Mouse (Mus musculus): ENCODE measurements around the gene Heatr9. TPM values are rescaled to one million over a fixed set of nuclear protein-coding genes. Genes with fewer than 3 reads are reported as not detected.
A peak's percentile ranks its signal among the peaks of the same experiment; 100 is the strongest.

The Heatr9 gene
- total and polyA plus RNA-seq, 3 experiments: not detected

DNA sequence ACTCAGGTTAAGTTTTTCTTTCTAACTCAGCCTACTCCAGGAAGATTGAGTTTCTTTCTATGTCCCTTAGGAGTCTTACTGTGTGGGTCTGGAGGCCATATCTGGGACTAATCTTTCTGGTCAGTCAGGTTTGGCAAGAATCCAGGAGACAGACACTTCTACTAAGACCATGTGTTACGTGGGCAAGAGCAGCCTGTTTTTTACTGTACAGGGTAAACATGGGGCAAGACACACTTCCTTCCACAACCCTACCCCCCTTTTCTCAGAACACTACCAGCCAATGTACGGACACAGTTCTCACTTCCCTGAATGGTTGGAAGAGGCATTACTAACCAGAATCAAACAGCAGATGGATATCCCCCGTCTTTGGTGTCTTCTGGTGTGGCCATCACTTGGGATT lies 22.2 kb upstream of the Heatr9 start:
- H3K27ac ChIP-seq (ENCODE audit: control insufficient read depth, low read depth, low read length): no peak overlapping the region
- H3K9ac ChIP-seq (ENCODE audit: control insufficient read depth, low read depth, low read length, poor library complexity, severe bottlenecking): no peak overlapping the region
- H3K27me3 ChIP-seq (ENCODE audit: control insufficient read depth in 1 of 2, insufficient read depth in 2 of 2, low read length in 2 of 2): no peaks in the 10 kb centered on the region; a peak in 1 of 4 replicates
- TF ChIP-seq MAFK (IDR thresholded peaks at IDR 0.05; ENCODE audit: borderline replicate concordance, low read depth, low read length) (no peak), ZKSCAN1 (IDR thresholded peaks at IDR 0.05; ENCODE audit: low read depth, low read length) (no peak), JUND (IDR thresholded peaks at IDR 0.05; ENCODE audit: low read depth, low read length) (no peak), CHD1 (IDR thresholded peaks at IDR 0.05; ENCODE audit: low read depth, low read length) (no peak), CHD2 (IDR thresholded peaks at IDR 0.05; ENCODE audit: low read length) (no peak), POLR2AphosphoS5 (IDR thresholded peaks at IDR 0.05; ENCODE audit: borderline replicate concordance, low read depth, low read length) (no peak), TCF12 (IDR thresholded peaks at IDR 0.05; ENCODE audit: low read depth, low read length) (no peak), RCOR1 (IDR thresholded peaks at IDR 0.05; ENCODE audit: low read depth, low read length) (no peak), ZNF384 (IDR thresholded peaks at IDR 0.05; ENCODE audit: low read depth, low read length) (no peak), USF1 (IDR thresholded peaks at IDR 0.05; ENCODE audit: low read depth, low read length) (no peak), ZMIZ1 (IDR thresholded peaks at IDR 0.05; ENCODE audit: low read depth, low read length) (no peak), MAX (IDR thresholded peaks at IDR 0.05; ENCODE audit: low read length) (no peak), POLR2A (IDR thresholded peaks at IDR 0.05; ENCODE audit: control insufficient read depth in 1 of 2, insufficient read depth in 1 of 2, low read depth in 1 of 2, low read length in 2 of 2, poor library complexity in 1 of 2) (no peak), TBP (IDR thresholded peaks at IDR 0.05; ENCODE audit: low read depth, low read length) (no peak)
- peaks cover 0 to under 1% of the 10 kb centered on the region in 2 experiments; a peak in 1 of 4 replicates for H3K4me1 ChIP-seq (ENCODE audit: control insufficient read depth in 1 of 2, insufficient read depth in 2 of 2, low read length in 2 of 2)
- no peak for DNase-seq (ENCODE audit: low read depth, low spot score)
- no peaks in the 10 kb centered on the region for H3K9me3 ChIP-seq (replicated peaks; ENCODE audit: insufficient read depth, low read length)
- no peak overlapping the region for H3K4me3 ChIP-seq (ENCODE audit: control insufficient read depth in 1 of 2, insufficient read depth in 1 of 2, low read depth in 2 of 2, low read length in 2 of 2)
- H3K79me2 ChIP-seq (ENCODE audit: control insufficient read depth, insufficient read depth, low read length, poor library complexity): no peaks in the 10 kb centered on the region
- H3K36me3 ChIP-seq (ENCODE audit: control insufficient read depth in 1 of 2, insufficient read depth in 2 of 2, low read length in 2 of 2): no peaks in the 10 kb centered on the region; a peak in 1 of 4 replicates

DNA sequence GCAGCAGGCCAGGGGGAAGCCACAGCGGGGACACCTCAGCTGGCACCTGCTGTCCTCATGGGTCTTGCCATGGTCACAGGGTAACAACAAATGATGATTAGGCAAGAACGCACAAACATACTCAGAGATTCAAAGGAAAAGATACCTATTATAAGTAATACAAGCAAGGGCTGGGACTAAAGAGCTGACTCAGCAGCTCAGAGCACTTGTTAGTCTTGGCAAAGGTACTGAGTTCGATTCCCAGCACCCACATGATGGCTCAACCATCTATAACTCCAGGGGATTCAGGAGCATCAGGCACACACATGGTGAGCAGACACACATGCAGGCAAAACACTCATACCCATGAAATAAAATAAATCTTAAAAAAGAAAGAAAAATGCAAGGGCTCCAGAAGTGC lies 19.4 kb upstream of the Heatr9 start:
- Histone ChIP-seq H3K9me3 (replicated peaks; ENCODE audit: insufficient read depth, low read length) (no peaks in the 10 kb centered on the region), H3K27me3 (ENCODE audit: control insufficient read depth in 1 of 2, insufficient read depth in 2 of 2, low read length in 2 of 2) (no peaks in the 10 kb centered on the region; a peak in 1 of 4 replicates), H3K4me1 (ENCODE audit: control insufficient read depth in 1 of 2, insufficient read depth in 2 of 2, low read length in 2 of 2) (0 out of 4 replicates have a peak, but pooled peaks cover 0 to 3% of the 10 kb centered on the region in 2 experiments), H3K79me2 (ENCODE audit: control insufficient read depth, insufficient read depth, low read length, poor library complexity) (no peaks in the 10 kb centered on the region), H3K4me3 (ENCODE audit: control insufficient read depth in 1 of 2, insufficient read depth in 1 of 2, low read depth in 2 of 2, low read length in 2 of 2) (no peak overlapping the region), H3K36me3 (ENCODE audit: control insufficient read depth in 1 of 2, insufficient read depth in 2 of 2, low read length in 2 of 2) (no peaks in the 10 kb centered on the region), H3K9ac (ENCODE audit: control insufficient read depth, low read depth, low read length, poor library complexity, severe bottlenecking) (no peak overlapping the region), H3K27ac (ENCODE audit: control insufficient read depth, low read depth, low read length) (no peak overlapping the region)
- no peak for DNase-seq (ENCODE audit: low read depth, low spot score)
- TF ChIP-seq POLR2AphosphoS2 (IDR thresholded peaks at IDR 0.05; ENCODE audit: low read length): no peak
- TF ChIP-seq MAFK (IDR thresholded peaks at IDR 0.05; ENCODE audit: borderline replicate concordance, low read depth, low read length): peak; percentile 60; the same call in 1 of the 2 replicates

DNA sequence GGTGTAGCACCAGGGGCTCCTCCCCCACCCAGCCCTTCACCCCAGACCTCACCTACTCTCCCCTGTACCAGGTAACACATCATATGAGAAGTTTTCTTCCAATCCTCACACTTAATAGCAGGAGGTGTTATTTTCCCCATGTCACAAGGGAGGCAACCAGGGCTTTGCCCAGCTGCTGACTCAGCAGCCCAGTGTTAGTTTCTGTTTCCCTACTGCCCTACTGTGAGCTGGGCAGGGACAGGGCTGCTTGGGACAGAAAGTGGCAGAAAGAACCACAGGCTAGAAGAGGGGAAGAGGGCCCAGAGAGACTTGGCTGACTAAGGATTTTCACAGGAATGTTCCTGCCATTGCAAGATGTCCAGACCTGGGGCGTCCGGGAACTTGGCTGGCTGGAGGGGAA lies 19.0 kb upstream of the Heatr9 start:
- no peak overlapping the region for H3K27ac ChIP-seq (ENCODE audit: control insufficient read depth, low read depth, low read length)
- no peaks in the 10 kb centered on the region for H3K79me2 ChIP-seq (ENCODE audit: control insufficient read depth, insufficient read depth, low read length, poor library complexity)
- peak; percentile 71; the same call in 1 of the 2 replicates for TF ChIP-seq MAFK (IDR thresholded peaks at IDR 0.05; ENCODE audit: borderline replicate concordance, low read depth, low read length)
- TF ChIP-seq ZKSCAN1 (IDR thresholded peaks at IDR 0.05; ENCODE audit: low read depth, low read length): 0 out of 2 replicates have a peak, but pooled peaks have one; percentile 5
- TF ChIP-seq MYC (IDR thresholded peaks at IDR 0.05; ENCODE audit: low read depth, low read length): no peak
- H3K4me1 ChIP-seq (ENCODE audit: control insufficient read depth in 1 of 2, insufficient read depth in 2 of 2, low read length in 2 of 2): 0 out of 4 replicates have a peak, but pooled peaks cover 0 to 3% of the 10 kb centered on the region in 2 experiments
- H3K4me3 ChIP-seq (ENCODE audit: control insufficient read depth in 1 of 2, insufficient read depth in 1 of 2, low read depth in 2 of 2, low read length in 2 of 2): no peak overlapping the region
- H3K9me3 ChIP-seq (replicated peaks; ENCODE audit: insufficient read depth, low read length): no peaks in the 10 kb centered on the region
- H3K27me3 ChIP-seq (ENCODE audit: control insufficient read depth in 1 of 2, insufficient read depth in 2 of 2, low read length in 2 of 2): no peaks in the 10 kb centered on the region; a peak in 1 of 4 replicates
- no peak overlapping the region for H3K9ac ChIP-seq (ENCODE audit: control insufficient read depth, low read depth, low read length, poor library complexity, severe bottlenecking)
- DNase-seq (ENCODE audit: low read depth, low spot score): no peak
- H3K36me3 ChIP-seq (ENCODE audit: control insufficient read depth in 1 of 2, insufficient read depth in 2 of 2, low read length in 2 of 2): no peaks in the 10 kb centered on the region

All from MEL (cell line).